Mouse (Mus musculus) cerebellum, postnatal 14 days (tissue): ENCODE results near the gene Chd9.

Experiments used
- DNase-seq, 2 experiments: peaks; one replicate each; pipeline ENCODE4 v3.0.0; 2021; ENCODE audit warnings: mixed read lengths in 2 of 2

Gene Chd9

GRCm38 (mm10) chr8:91089601-91090000 is 261.4 kb downstream of the Chd9 start:
- DNase-seq = no peak

- DNase-seq = no peak
Observed at GRCm38 (mm10) chr8:91094135-91094534, 266.0 kb downstream of the Chd9 start.

- DNase-seq = no peak
Observed at GRCm38 (mm10) chr8:91098106-91098505, 270.0 kb downstream of the Chd9 start.
